Mouse (Mus musculus) retina, postnatal 1 day (tissue): ENCODE data around the gene Snx13.

ENCODE experiments used
- DNase-seq: peaks from one replicate; pipeline ENCODE4 v3.0.0-alpha.2; 2012

Gene Snx13

DNA sequence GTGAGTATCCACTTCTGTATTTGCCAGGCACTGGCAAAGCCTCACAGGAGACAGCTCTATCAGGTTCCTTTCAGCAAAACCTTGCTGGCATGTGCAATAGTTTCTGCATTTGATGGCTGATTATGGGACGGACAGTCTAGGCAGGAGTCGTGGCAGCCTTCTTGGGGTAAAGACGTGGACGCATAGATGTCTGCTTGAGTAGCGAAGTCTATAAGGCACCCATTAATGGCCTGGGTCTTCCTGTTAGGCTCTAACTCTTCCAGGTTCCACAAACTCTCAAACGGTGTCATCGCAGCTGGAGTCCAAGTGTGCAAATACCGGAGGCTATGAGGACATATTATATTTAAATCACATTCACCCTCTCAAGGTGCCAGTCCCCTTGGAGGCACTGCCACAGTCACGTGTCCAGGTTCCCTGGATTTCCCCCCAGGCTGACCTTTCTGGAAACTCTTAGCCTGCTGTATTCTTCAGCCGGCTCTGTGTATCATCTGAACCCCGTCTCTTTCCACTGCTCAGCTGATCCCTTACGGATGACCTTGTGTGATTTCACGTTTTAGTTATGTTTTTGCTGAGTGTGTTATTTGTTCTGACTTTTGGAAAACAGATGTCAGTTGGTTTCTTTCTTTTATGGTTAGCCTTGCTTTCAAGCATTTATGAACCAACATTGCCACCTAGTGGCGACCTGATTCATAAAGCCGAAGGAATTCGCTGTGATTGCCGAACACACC is 144.9 kb downstream of the Snx13 start:
- DNase-seq: peak; percentile 87

- no peak for DNase-seq
These were observed 145.4 kb downstream of the Snx13 start for GRCm38 (mm10) chr12:35192426-35192769.
